Mouse (Mus musculus) liver, embryonic 11.5 days (tissue): ENCODE measurements at regions not wholly inside any gene's neighbourhood (a gene's known extent, or its start where the extent isn't known, plus 50 kb on each side); places are given as distances from the start of the nearest gene placed in this dataset.
"Not testable (repeated sequence)": the region's sequence is repeated elsewhere in the genome, so short reads cannot be mapped to it uniquely, and the experiment has no call there.

Experiments
- ATAC-seq: fragments of 200-750 bp; cut with Nextera tagmentation; replicated peaks from 2 replicates; pipeline ENCODE4 v1.8.0; 2017; ENCODE audit warnings: moderate number of reproducible peaks, mild to moderate bottlenecking, moderate TSS enrichment, moderate library complexity; ENCODE audit not compliant: low FRiP score
- DNase-seq: peaks from one replicate; pipeline ENCODE4 v3.0.0-alpha.2; 2017; ENCODE audit warnings: low spot score
- H3K27ac ChIP-seq: fragments of 300-500 bp; sonication (generic); 2 replicates; pipeline ENCODE4 v1.5.1; 2014; ENCODE audit warnings: mild to moderate bottlenecking, low read depth, low read length, control low read depth
- H3K27me3 ChIP-seq: fragments of 300-500 bp; sonication (generic); replicated peaks from 2 replicates; pipeline ENCODE4 v1.6.1; 2014; ENCODE audit warnings: low read length, mixed read lengths; ENCODE audit not compliant: control insufficient read depth, insufficient read depth
- H3K36me3 ChIP-seq: fragments of 300-500 bp; sonication (generic); 2 replicates; pipeline ENCODE4 v1.6.1; 2014; ENCODE audit warnings: mild to moderate bottlenecking, low read length, moderate library complexity, mixed read lengths; ENCODE audit not compliant: control insufficient read depth, insufficient read depth
- H3K4me1 ChIP-seq: fragments of 300-500 bp; sonication (generic); replicated peaks from 2 replicates; pipeline ENCODE4 v1.6.1; 2014; ENCODE audit warnings: low read length, mixed read lengths; ENCODE audit not compliant: control insufficient read depth, insufficient read depth
- H3K4me2 ChIP-seq: fragments of 300-500 bp; sonication (generic); 2 replicates; pipeline ENCODE4 v1.6.1; 2014; ENCODE audit warnings: mild to moderate bottlenecking, control low read depth, moderate library complexity
- H3K4me3 ChIP-seq: fragments of 300-500 bp; sonication (generic); 2 replicates; pipeline ENCODE4 v1.5.1; 2014; ENCODE audit warnings: low read depth, low read length, control low read depth
- H3K9ac ChIP-seq: fragments of 300-500 bp; sonication (generic); 2 replicates; pipeline ENCODE4 v1.6.1; 2014; ENCODE audit warnings: low read depth, low read length, control low read depth
- H3K9me3 ChIP-seq: fragments of 300-500 bp; sonication (generic); 2 replicates; pipeline ENCODE4 v1.6.1; 2016; ENCODE audit warnings: low read length, inconsistent platforms, mixed read lengths; ENCODE audit not compliant: control insufficient read depth
- WGBS: fragments of 180-500 bp; shearing (Covaris S2); extraction: QIAGEN DNeasy Blood & Tissue Kit; methylation state at CpG from one replicate; pipeline ENCODE4 v1.1.7; 2014; 5-methylcytosine and 5-hydroxymethylcytosine counted together

- Histone ChIP-seq H3K4me3 (no peak overlapping the region), H3K9ac (no peak overlapping the region), H3K4me2 (no peak overlapping the region), H3K27me3 (no peaks in the 10 kb centered on the region), H3K27ac (no peak overlapping the region), H3K4me1 (no peaks in the 10 kb centered on the region), H3K36me3 (no peaks in the 10 kb centered on the region), H3K9me3 (no peaks in the 10 kb centered on the region)
- 2% methylated on average over 3 of the region's 3 CpGs for WGBS
- no peak for ATAC-seq
- peak; percentile 67 for DNase-seq
These were observed 339.2 kb downstream of the Adam3 start for GRCm38 (mm10) chr8:24386462-24386861.

GRCm38 (mm10) chr8:24383963-24384435 is 341.7 kb downstream of the Adam3 start:
- H3K4me3 ChIP-seq = no peak overlapping the region
- H3K27me3 ChIP-seq = no peaks in the 10 kb centered on the region
- no peak overlapping the region for H3K4me2 ChIP-seq
- 64% methylated on average over 8 of the region's 8 CpGs for WGBS
- H3K9ac ChIP-seq = no peak overlapping the region
- H3K27ac ChIP-seq = no peak overlapping the region
- H3K4me1 ChIP-seq = no peaks in the 10 kb centered on the region
- ATAC-seq (no peak), DNase-seq (no peak)
- no peaks in the 10 kb centered on the region for H3K36me3 ChIP-seq
- H3K9me3 ChIP-seq = no peaks in the 10 kb centered on the region

GRCm38 (mm10) chr8:24383130-24383962 is 342.3 kb downstream of the Adam3 start:
- 64% methylated on average over 14 of the region's 14 CpGs for WGBS
- Histone ChIP-seq H3K9ac (no peak overlapping the region), H3K4me2 (no peak overlapping the region), H3K4me3 (no peak overlapping the region), H3K27ac (no peak overlapping the region), H3K36me3 (no peaks in the 10 kb centered on the region), H3K27me3 (no peaks in the 10 kb centered on the region), H3K4me1 (no peaks in the 10 kb centered on the region), H3K9me3 (no peaks in the 10 kb centered on the region)
- ATAC-seq (no peak), DNase-seq (no peak)

- Histone ChIP-seq H3K9me3 (no peaks in the 10 kb centered on the region), H3K4me1 (no peaks in the 10 kb centered on the region), H3K4me2 (no peak overlapping the region), H3K4me3 (no peak overlapping the region), H3K27ac (no peak overlapping the region), H3K36me3 (no peaks in the 10 kb centered on the region), H3K9ac (no peak overlapping the region), H3K27me3 (no peaks in the 10 kb centered on the region)
- 56% methylated on average over 3 of the region's 3 CpGs for WGBS
- no peak for ATAC-seq
- DNase-seq = no peak
These were observed 343.9 kb downstream of the Adam3 start for GRCm38 (mm10) chr8:24381666-24382253.

GRCm38 (mm10) chr8:24378070-24378469 is 347.6 kb downstream of the Adam3 start:
- DNase-seq (no peak), ATAC-seq (no peak)
- H3K4me2 ChIP-seq = no peak overlapping the region
- H3K4me1 ChIP-seq = no peaks in the 10 kb centered on the region
- H3K27me3 ChIP-seq = no peaks in the 10 kb centered on the region
- H3K27ac ChIP-seq = no peak overlapping the region
- H3K9me3 ChIP-seq = no peaks in the 10 kb centered on the region
- no peak overlapping the region for H3K4me3 ChIP-seq
- no peak overlapping the region for H3K9ac ChIP-seq
- H3K36me3 ChIP-seq = no peaks in the 10 kb centered on the region

GRCm38 (mm10) chr8:24376846-24377245 is 348.8 kb downstream of the Adam3 start:
- H3K36me3 ChIP-seq, H3K27ac ChIP-seq, ATAC-seq, H3K4me3 ChIP-seq, H3K27me3 ChIP-seq, H3K9me3 ChIP-seq, H3K4me2 ChIP-seq, H3K9ac ChIP-seq, H3K4me1 ChIP-seq, DNase-seq: not testable (repeated sequence)
- 79% methylated on average over 10 of the region's 10 CpGs for WGBS

- WGBS = 72% methylated on average over 1 of the region's 1 CpGs
- no peak for DNase-seq
These were observed 351.1 kb downstream of the Adam3 start for GRCm38 (mm10) chr8:24374503-24374902.

GRCm38 (mm10) chr8:24372068-24372467 is 353.6 kb downstream of the Adam3 start:
- H3K9me3 ChIP-seq = no peaks in the 10 kb centered on the region
- H3K4me2 ChIP-seq = no peak overlapping the region
- no peaks in the 10 kb centered on the region for H3K4me1 ChIP-seq
- H3K4me3 ChIP-seq = no peak overlapping the region
- no peak overlapping the region for H3K27ac ChIP-seq
- DNase-seq = no peak
- no peak for ATAC-seq
- WGBS = 77% methylated on average over 4 of the region's 4 CpGs
- H3K9ac ChIP-seq = no peak overlapping the region
- H3K27me3 ChIP-seq = no peaks in the 10 kb centered on the region
- H3K36me3 ChIP-seq = no peaks in the 10 kb centered on the region

More at GRCm38 (mm10) chr8:24374503-24374902, 351.1 kb downstream of the Adam3 start:
- Histone ChIP-seq H3K36me3 (no peaks in the 10 kb centered on the region), H3K27ac (no peak overlapping the region), H3K4me3 (no peak overlapping the region), H3K4me1 (no peaks in the 10 kb centered on the region), H3K9ac (no peak overlapping the region), H3K9me3 (no peaks in the 10 kb centered on the region), H3K27me3 (no peaks in the 10 kb centered on the region), H3K4me2 (no peak overlapping the region)
- no peak for ATAC-seq

GRCm38 (mm10) chr8:24366000-24366399 is 359.7 kb downstream of the Adam3 start:
- no peak overlapping the region for H3K27ac ChIP-seq
- DNase-seq (no peak), ATAC-seq (no peak)
- H3K27me3 ChIP-seq = no peaks in the 10 kb centered on the region
- H3K4me2 ChIP-seq = no peak overlapping the region
- no peaks in the 10 kb centered on the region for H3K9me3 ChIP-seq
- H3K36me3 ChIP-seq = no peaks in the 10 kb centered on the region
- H3K4me1 ChIP-seq = no peaks in the 10 kb centered on the region
- no peak overlapping the region for H3K4me3 ChIP-seq
- H3K9ac ChIP-seq = no peak overlapping the region
